Mouse (Mus musculus): ENCODE results near the gene Lrtm1.

GRCm38 (mm10) chr14:29027276-29027675 is 9.3 kb downstream of the Lrtm1 start:
- TF ChIP-seq CTCF (IDR thresholded peaks at IDR 0.05; ENCODE audit: low read depth) (0 out of 2 replicates have a peak, but pooled peaks have one; percentile 10), EP300 (IDR thresholded peaks at IDR 0.05; ENCODE audit: low read depth) (no peak)

Measured in liver, postnatal 0 days (tissue).